Mouse (Mus musculus) forelimb bud, embryonic 11.5 days (tissue): ENCODE results near the gene Fam3c.

Source experiments
- DNase-seq: peaks from one replicate; pipeline ENCODE4 v3.0.0-alpha.2; 2012; ENCODE audit warnings: low read depth, low spot score

Fam3c gene

GRCm38 (mm10) chr6:22356086-22356507 lies at the start of gene Fam3c:
TSS of gene Fam3c (minus strand) at chr6:22356243.
- peak; percentile 94 for DNase-seq

- DNase-seq, result no peak
These were observed 49.0 kb upstream of the Fam3c start for GRCm38 (mm10) chr6:22405021-22405420.

DNA sequence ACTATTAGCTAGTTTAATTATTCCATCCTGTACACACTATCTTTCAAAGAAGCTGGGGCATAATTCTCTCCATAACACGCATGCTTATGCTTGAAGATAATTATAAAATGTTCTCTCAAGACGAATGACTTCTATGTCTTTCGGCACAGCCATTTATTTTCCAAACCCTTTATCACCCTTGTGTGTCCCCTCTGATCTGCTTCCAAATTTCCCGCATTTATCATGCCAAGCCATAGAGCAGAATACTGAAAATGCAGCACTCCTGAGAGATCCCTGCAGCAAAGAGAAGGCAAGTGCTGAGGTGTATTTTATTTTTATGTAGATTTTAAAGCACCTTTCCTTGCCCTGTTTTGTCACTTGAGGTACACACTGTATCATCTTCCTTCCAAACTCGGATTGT lies 47.7 kb upstream of the Fam3c start:
- no peak for DNase-seq

DNA sequence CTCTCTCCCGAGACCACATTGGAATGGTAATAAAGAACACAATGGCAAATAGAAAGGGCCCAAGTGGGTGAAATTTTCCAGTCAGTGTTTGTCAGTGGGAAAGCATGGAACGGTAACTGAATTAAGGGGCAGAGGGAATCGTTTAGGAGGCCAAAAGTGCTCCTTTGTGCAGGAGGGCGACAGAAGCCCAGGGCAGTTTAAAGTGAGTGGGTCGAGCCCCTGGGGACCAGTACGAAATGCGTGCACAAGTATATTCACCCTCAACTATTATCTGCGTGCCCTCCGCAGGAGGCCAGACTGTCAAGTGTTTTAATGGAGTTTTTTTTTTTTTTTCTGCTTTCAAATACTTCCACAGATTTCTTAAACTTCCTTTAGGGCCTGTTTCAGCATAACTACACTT lies 47.3 kb upstream of the Fam3c start:
- DNase-seq, result no peak

- DNase-seq, result no peak
These were observed 46.6 kb upstream of the Fam3c start for GRCm38 (mm10) chr6:22402548-22403164.

DNA sequence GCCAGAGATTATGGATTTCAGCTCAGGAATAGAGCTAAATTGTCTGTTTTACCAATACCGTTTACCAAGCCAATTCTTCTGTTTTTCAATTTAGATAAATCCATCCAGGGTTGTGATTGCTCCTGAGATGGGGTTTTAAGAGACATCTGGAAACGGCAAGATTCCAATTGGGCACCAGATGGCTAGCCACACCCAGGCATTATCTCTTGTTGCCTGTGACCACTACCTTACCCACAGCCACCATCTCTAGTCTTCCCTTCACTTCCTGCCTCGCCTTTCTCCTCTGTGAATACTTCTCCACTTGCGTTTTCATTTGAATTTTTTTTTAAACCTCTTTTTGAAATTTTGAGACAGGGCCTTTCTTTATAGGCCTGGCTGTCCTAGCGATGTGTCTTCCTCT lies 46.0 kb upstream of the Fam3c start:
- DNase-seq, result no peak

- DNase-seq, result no peak
These were observed 42.2 kb upstream of the Fam3c start for GRCm38 (mm10) chr6:22398079-22398774.

- DNase-seq, result no peak
These were observed 39.2 kb upstream of the Fam3c start for GRCm38 (mm10) chr6:22395207-22395606.

- DNase-seq, result no peak
These were observed 34.8 kb upstream of the Fam3c start for GRCm38 (mm10) chr6:22390654-22391365.

DNA sequence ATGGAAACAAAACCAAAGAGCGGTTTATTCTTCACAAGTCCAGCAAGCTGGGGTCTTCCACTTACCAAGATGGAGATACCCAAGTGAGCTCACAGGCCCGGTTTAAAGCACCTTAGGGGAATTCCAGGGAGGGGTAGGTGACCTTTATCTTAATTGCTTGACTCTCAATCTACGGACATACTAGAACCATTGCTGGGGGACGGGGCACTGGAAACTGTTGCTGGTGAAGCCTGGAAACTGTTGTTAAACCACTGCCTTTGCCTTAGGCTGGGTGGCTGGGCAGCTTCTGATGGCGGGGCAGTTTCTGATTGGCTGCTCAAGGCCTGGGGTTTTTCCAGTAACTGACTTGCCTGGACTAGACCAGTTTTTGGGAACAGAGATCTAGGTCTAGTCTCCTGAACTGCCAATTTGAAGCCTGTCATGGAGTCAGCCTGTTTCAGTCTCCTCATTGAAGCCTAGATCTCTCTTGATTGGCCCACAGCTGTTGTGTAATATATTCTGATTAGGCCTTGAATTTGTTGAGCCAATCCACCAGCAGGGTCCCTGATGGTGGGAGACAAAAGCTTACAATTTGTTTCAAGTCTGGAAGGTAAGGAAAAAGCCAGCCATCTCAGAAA lies 29.3 kb upstream of the Fam3c start:
- DNase-seq, result no peak

GRCm38 (mm10) chr6:22380269-22380668 lies 24.2 kb upstream of the Fam3c start:
- no peak for DNase-seq

GRCm38 (mm10) chr6:22379831-22380230 lies 23.8 kb upstream of the Fam3c start:
- no peak for DNase-seq

DNA sequence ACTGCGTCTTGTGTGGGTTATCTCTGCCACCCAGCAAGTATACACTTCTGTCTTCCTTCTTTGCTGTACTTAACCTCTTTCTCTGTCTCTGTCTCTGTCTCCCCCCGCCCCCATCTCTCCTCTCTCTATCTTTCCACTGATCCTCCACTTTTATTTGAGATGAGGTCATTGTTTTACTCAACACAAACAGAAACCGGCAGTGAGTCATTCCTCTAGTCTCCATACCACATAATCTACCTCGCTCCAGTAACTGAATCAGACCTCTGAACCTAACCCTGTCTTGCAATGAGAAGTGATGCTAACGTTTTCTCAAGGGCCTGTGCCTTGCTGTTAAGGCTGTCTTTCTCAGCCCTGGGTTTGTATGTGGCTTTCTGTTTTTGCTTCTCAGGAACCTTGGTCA lies 22.4 kb upstream of the Fam3c start:
- DNase-seq, result no peak

- DNase-seq, result no peak
These were observed 18.7 kb upstream of the Fam3c start for GRCm38 (mm10) chr6:22374791-22375190.

DNA sequence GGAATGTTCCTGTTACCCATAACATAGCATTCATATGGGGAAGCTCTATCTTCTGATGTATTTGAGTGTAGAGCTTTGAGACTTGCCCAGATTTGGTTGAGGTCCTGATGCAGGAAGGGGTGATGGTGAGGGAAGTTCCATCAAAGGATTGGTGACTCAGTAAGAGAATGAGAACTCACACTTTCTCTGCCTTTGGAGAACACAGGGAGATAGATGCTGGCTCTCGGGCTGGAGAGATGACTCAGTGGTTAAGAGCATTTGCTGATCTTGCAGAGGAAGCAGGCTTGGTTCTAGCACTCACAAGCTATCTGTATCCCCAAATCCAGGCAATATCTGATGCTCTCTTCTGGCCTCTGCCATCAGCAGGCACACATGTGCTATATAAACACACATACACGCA lies 17.4 kb upstream of the Fam3c start:
- no peak for DNase-seq

DNA sequence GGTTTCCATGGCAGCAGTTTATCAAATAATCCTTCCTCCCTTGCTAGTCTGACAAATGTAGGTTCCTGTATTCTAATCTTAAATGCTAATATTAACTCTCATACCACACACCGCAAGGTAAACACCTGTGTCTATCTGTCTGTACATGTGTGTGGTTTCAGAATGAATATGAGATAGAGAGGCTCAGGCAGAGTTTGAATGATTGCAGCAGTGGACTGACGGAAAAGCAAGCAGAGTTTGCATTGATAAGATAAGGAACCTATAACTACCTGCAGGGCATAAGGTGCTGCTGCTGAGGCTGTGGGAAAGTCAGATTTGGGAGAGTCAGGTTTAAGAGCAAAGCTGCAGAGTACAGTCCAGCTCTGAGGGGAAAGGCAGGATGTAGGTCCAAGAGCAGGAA lies 10.9 kb upstream of the Fam3c start:
- no peak for DNase-seq

DNA sequence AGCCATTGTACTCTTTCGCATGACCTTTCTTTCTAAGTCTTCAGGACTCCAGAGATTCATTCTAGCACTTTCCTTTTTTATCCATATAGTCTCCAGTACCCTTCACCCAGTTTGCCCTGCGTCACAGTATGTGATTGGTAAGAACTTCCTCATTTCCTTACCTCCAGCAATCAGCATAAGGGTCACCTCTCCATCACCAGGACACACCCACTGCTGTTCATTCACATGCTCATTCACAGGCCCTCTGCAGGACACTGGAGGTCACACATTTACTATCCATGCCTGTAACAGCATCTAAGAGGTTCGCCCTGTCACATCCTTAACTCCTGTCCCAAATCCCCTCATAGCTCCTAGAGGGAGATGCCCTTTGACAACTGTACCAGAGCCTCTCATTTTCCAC lies 7.5 kb upstream of the Fam3c start:
- DNase-seq, result no peak

DNA sequence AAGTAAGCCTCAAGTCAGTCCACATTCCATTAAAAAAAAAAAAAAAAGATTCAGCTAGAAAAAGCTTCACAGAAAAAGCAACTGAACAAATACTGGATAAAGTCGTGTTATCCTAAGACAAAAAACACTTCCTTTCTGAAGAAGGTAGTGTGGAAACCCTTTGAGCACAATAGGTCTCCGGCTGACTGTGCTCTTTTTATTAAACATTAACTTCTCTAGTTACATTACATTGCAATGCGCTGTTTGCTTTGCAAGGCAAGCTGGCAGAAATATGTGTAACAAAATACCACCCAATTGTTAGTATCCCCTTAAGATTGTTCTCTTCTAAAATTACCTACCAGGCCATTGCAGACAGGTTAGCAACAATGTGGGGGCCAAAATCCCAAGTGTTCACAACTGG lies 5.9 kb upstream of the Fam3c start:
- DNase-seq, result no peak

DNA sequence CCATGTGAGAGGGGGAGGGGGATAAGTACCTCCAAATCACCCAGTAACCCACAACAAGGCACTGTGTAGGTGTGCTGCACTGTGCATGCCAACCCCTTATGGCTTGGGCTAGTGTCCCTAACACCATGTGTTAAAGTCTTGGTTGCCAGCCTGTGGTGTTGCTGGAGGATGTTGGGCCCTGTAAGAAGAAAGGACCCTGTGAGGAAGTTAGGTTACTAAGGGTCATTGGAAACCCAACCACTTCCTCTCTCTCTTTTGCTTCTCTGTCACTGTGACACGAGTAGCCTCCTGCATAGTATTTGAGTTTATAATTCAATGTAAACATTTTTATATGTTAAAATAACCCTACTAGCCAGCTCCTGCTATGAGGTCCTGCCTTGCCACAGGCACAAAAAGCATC lies 3.0 kb upstream of the Fam3c start:
- DNase-seq, result no peak

DNA sequence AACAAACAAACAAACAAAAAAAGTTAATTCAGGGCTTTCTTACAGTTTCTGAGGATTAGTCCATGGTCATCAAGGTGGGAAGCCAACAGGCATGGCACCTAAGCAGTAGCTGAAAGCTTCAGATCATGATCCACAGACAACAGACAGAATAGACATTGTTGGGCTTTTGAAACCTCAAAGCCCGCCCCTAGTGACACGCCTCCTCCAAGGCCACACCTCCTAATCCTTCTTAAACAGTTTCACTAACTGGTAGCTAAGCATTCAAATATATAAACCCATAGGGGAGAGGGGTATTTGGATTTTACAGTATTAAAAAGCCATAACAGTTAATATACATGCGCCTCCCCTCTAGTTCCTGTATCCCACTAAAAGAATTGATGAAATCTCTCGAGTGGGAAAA lies 1.3 kb upstream of the Fam3c start:
- no peak for DNase-seq

DNA sequence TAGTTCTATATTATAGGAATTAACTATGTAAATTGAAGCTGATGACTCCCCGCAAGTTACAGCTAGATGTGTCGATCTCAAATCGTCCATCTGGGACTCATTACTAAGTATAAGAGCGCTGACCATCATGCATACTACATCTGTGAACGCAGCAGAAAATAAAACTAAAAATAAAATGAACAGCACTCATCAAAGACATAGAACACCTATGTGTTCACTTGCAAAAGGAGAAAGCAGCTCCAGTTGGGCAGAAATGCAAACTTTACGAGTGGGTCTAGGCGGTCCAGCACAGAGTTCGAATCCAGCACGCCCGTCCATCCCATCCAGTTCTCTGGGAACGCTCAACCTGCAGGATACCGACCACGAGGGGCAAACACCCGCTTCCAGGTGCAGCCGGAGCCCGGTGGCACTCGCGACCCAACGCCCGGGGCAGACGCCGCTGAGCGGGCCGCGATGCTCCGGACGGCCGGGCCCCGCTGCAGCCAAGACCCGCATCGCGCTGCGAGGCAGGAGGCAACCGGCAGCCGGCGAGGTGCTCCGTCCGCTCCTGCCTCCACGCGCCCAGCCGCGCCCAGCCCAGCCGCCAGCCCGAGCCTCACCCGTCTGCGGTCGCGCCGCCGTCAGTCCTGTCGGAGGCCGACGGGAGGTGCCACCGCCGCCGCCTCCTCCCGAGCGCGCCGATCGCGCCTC lies 502 bp downstream of the Fam3c start:
- DNase-seq, result peak; percentile 33

- DNase-seq, result no peak
These were observed 1.4 kb downstream of the Fam3c start for GRCm38 (mm10) chr6:22354675-22355074.
